8 mouse cellular contexts compared by ENCODE assay signal in genomic region chr16:91464594-91465504, GRCm38 (mm10). TPM values are rescaled to one million over a fixed set of nuclear protein-coding genes. Genes with fewer than 3 reads are reported as not detected.
DNase-seq lines count a peak whose midpoint lies in the region; ATAC-seq lines count a peak whose summit lies in the region.

No protein-coding gene starts in this region.

- H3K27me3 ChIP-seq in hindbrain, embryonic 14.5 days (ENCODE audit: control insufficient read depth, insufficient read depth, low read length) = no peaks in the 10 kb centered on the region

- H3K36me3 ChIP-seq in hindbrain, embryonic 14.5 days (replicated peaks; ENCODE audit: control insufficient read depth, insufficient read depth) = 0 out of 2 replicates have a peak, but pooled peaks cover under 1% of the 10 kb centered on the region

- H3K27ac ChIP-seq in hindbrain, embryonic 14.5 days = peak overlapping the region; percentile 80

- H3K4me1 ChIP-seq in hindbrain, embryonic 14.5 days (replicated peaks; ENCODE audit: control insufficient read depth, insufficient read depth, low read length) = peaks cover 21% of the 10 kb centered on the region

- WGBS in hindbrain, embryonic 14.5 days = 2% methylated on average over 42 of the region's 44 CpGs

- peak overlapping the region; percentile 86 for H3K4me2 ChIP-seq in hindbrain, embryonic 14.5 days (replicated peaks)

- peak overlapping the region; percentile 60 for H3K4me3 ChIP-seq in hindbrain, embryonic 14.5 days (replicated peaks; ENCODE audit: low read length)

- peak; percentile 90 for DNase-seq in T-cell, adult 2 months (ENCODE audit: low spot score)
- peak; percentile 86 to 94 for DNase-seq in cerebellum, postnatal 25 days
- peak; percentile 45 to 72 for DNase-seq in frontal cortex, postnatal 25 days (ENCODE audit: low spot score in 2 of 2)
- DNase-seq in hindbrain, embryonic 14.5 days (ENCODE audit: low spot score) = peak; percentile 89
- peak; percentile 60 to 71 for DNase-seq in layer of hippocampus, postnatal 25 days (ENCODE audit: extremely low spot score in 1 of 2, low spot score in 1 of 2)
- DNase-seq in lung, postnatal 14 days = peak; percentile 92
- DNase-seq in retina, adult 2 months (ENCODE audit: low read depth, low spot score) = peak; percentile 64
- peak; percentile 91 for DNase-seq in thymus, postnatal 25 days

- H3K9me3 ChIP-seq in hindbrain, embryonic 14.5 days (ENCODE audit: control insufficient read depth, low read length) = no peaks in the 10 kb centered on the region

- peak; percentile 96 for ATAC-seq in hindbrain, embryonic 14.5 days (ENCODE audit: low FRiP score)

- H3K9ac ChIP-seq in hindbrain, embryonic 14.5 days = peak overlapping the region; percentile 75

RNA-seq across cellular contexts. Expression of gene Ifnar1, which starts 20.2 kb away (rescaled TPM):
- 47.1 and 48.8 TPM in 2 replicates for polyA plus RNA-seq in hindbrain, embryonic 14.5 days (2014; fragmentation: Nextera tagmentation; extraction: Ambion mirVana)
- total RNA-seq in layer of hippocampus, postnatal 25 days (2021) = 10 to 100 TPM; 48.8 to 55.6 TPM

RNA-seq across cellular contexts. Expression of gene Il10rb, which starts 58.9 kb away (rescaled TPM):
- 13.0 and 13.4 TPM in 2 replicates for polyA plus RNA-seq in hindbrain, embryonic 14.5 days (2014; fragmentation: Nextera tagmentation; extraction: Ambion mirVana)
- total RNA-seq in layer of hippocampus, postnatal 25 days (2021) = 10 to 100 TPM in 1 of 2 experiments, 1 to 10 TPM in 1; 9.7 to 11.2 TPM

Comparison
In these comparisons a context has a peak if more than half of its experiments do, and no peak if none do; other contexts are left out.
1. Peak in every context shown above with its lines: DNase-seq, ATAC-seq, H3K4me3 ChIP-seq and H3K27ac ChIP-seq.